ENCODE assay signal across 11 mouse cellular contexts in genomic region chr3:41580401-41581323, GRCm38 (mm10). TPM values are rescaled to one million over a fixed set of nuclear protein-coding genes. Genes with fewer than 3 reads are reported as not detected.
DNase-seq lines count a peak whose midpoint lies in the region; ATAC-seq and TF ChIP-seq lines count a peak whose summit lies in the region.
"Had no signal": no experiment of that assay in that cellular context is flagged by ENCODE, and none has a peak within 500 bp of the region (broad histone marks: within the 10 kb centered on the region; RNA-seq: fewer than 3 reads in every experiment).

No protein-coding gene starts in this region.

- H3K4me1 ChIP-seq in forebrain, postnatal 0 days (ENCODE audit: insufficient read depth) = peaks cover 13% of the 10 kb centered on the region
- peaks cover 6% of the 10 kb centered on the region; the same call in 1 of the 2 replicates for H3K4me1 ChIP-seq in midbrain, postnatal 0 days (ENCODE audit: insufficient read depth, low read length)
- H3K4me1 ChIP-seq in heart, embryonic 10.5 days = peaks cover 71% of the 10 kb centered on the region

- no peak for DNase-seq in frontal cortex, postnatal 14 days (ENCODE audit: low spot score in 2 of 2)
- peak; percentile 58 for DNase-seq in forebrain, postnatal 0 days
- DNase-seq in kidney, postnatal 4 days = peak; percentile 40 to 61
- peak; percentile 26 for DNase-seq in midbrain, postnatal 0 days (ENCODE audit: low spot score)
- no peak for DNase-seq in urinary bladder, adult 18-20 months (ENCODE audit: low spot score in 2 of 2)
- DNase-seq in thymus, adult 18-20 months = no peak
- DNase-seq in heart, embryonic 10.5 days (ENCODE audit: low spot score) = no peak
- DNase-seq: adrenal gland, postnatal 36 days; thymus, postnatal 25 days had no signal

- 26% methylated on average over 14 of the region's 14 CpGs for WGBS in forebrain, postnatal 0 days
- WGBS in midbrain, postnatal 0 days = 31% methylated on average over 14 of the region's 14 CpGs
- WGBS in heart, embryonic 10.5 days = 58% methylated on average over 14 of the region's 14 CpGs

- H3K9me3 ChIP-seq in forebrain, postnatal 0 days (ENCODE audit: low read length) = no peaks in the 10 kb centered on the region
- H3K9me3 ChIP-seq in midbrain, postnatal 0 days (ENCODE audit: low read length) = no peaks in the 10 kb centered on the region
- H3K9me3 ChIP-seq in heart, embryonic 10.5 days = no peaks in the 10 kb centered on the region

- no peak for TF ChIP-seq CTCF in forebrain, postnatal 0 days (IDR thresholded peaks at IDR 0.05; ENCODE audit: low read depth)
- no peak for TF ChIP-seq CTCF in midbrain, postnatal 0 days (IDR thresholded peaks at IDR 0.05)

- no peak overlapping the region for H3K4me3 ChIP-seq in forebrain, postnatal 0 days (ENCODE audit: low read depth, low read length)
- no peak overlapping the region for H3K4me3 ChIP-seq in midbrain, postnatal 0 days (ENCODE audit: low read depth, low read length)
- no peak overlapping the region for H3K4me3 ChIP-seq in heart, embryonic 10.5 days
- H3K4me3 ChIP-seq: myocyte had no signal

- H3K27me3 ChIP-seq in forebrain, postnatal 0 days (ENCODE audit: insufficient read depth, low read length) = no peaks in the 10 kb centered on the region
- H3K27me3 ChIP-seq in midbrain, postnatal 0 days (ENCODE audit: insufficient read depth, low read length) = no peaks in the 10 kb centered on the region
- no peaks in the 10 kb centered on the region for H3K27me3 ChIP-seq in heart, embryonic 10.5 days (ENCODE audit: insufficient read depth, poor library complexity, severe bottlenecking)

- 0 out of 2 replicates have a peak overlapping the region, but pooled peaks have one; percentile 21 for H3K27ac ChIP-seq in forebrain, postnatal 0 days (ENCODE audit: low read depth, low read length)
- peak overlapping the region; percentile 26 for H3K27ac ChIP-seq in midbrain, postnatal 0 days (ENCODE audit: low read depth, low read length)
- H3K27ac ChIP-seq in heart, embryonic 10.5 days = no peak overlapping the region

- ATAC-seq in frontal cortex, adult (ENCODE audit: low TSS enrichment) = peak; percentile 53
- peak; percentile 78 for ATAC-seq in forebrain, postnatal 0 days
- ATAC-seq in midbrain, postnatal 0 days (ENCODE audit: low FRiP score) = peak; percentile 28; the same call in 1 of the 2 replicates

- H3K36me3 ChIP-seq in forebrain, postnatal 0 days (ENCODE audit: insufficient read depth) = no peaks in the 10 kb centered on the region
- H3K36me3 ChIP-seq in midbrain, postnatal 0 days (ENCODE audit: insufficient read depth, low read length) = no peaks in the 10 kb centered on the region
- 0 out of 2 replicates have a peak, but pooled peaks cover 3% of the 10 kb centered on the region for H3K36me3 ChIP-seq in heart, embryonic 10.5 days

- 0 out of 2 replicates have a peak overlapping the region, but pooled peaks have one; percentile 6 for H3K9ac ChIP-seq in forebrain, postnatal 0 days
- 0 out of 2 replicates have a peak overlapping the region, but pooled peaks have one; percentile 3 for H3K9ac ChIP-seq in midbrain, postnatal 0 days (replicated peaks; ENCODE audit: low read length, poor library complexity, severe bottlenecking)

- H3K4me2 ChIP-seq in forebrain, postnatal 0 days (ENCODE audit: low read depth) = 0 out of 2 replicates have a peak overlapping the region, but pooled peaks have one; percentile 5
- H3K4me2 ChIP-seq in midbrain, postnatal 0 days (ENCODE audit: low read depth, low read length, poor library complexity, severe bottlenecking) = no peak overlapping the region

RNA-seq across cellular contexts. Expression of gene Jade1, which starts 25.1 kb away (rescaled TPM):
- total RNA-seq in forebrain, postnatal 0 days (2014; rRNA removed) = 17.9 and 22.1 TPM in 2 replicates
- polyA plus RNA-seq in forebrain, postnatal 0 days (2015; fragmentation: Nextera tagmentation; extraction: Ambion mirVana) = 9.5 and 13.1 TPM in 2 replicates
- total RNA-seq in midbrain, postnatal 0 days (2014; rRNA removed) = 18.8 and 21.8 TPM in 2 replicates
- polyA plus RNA-seq in midbrain, postnatal 0 days (2015; fragmentation: Nextera tagmentation; extraction: Ambion mirVana) = 15.0 and 16.7 TPM in 2 replicates
- 13.1 and 17.8 TPM in 2 replicates for polyA plus RNA-seq in heart, embryonic 10.5 days (2016; fragmentation: Nextera tagmentation; extraction: Ambion mirVana)

Comparison
In these comparisons a context has a peak if more than half of its experiments do, and no peak if none do; other contexts are left out.
1. ATAC-seq: peak in every context shown above with its lines; median percentile 78 in forebrain, postnatal 0 days; 53 in frontal cortex, adult; 28 in midbrain, postnatal 0 days.
2. DNase-seq: peak in forebrain, postnatal 0 days (single experiment), kidney, postnatal 4 days (2 of 2) and midbrain, postnatal 0 days (single experiment); none in frontal cortex, postnatal 14 days (0 of 2), urinary bladder, adult 18-20 months (0 of 2), thymus, adult 18-20 months (0 of 2) and heart, embryonic 10.5 days (single experiment).